18 mouse cellular contexts compared by ENCODE assay signal in the genomic region with DNA sequence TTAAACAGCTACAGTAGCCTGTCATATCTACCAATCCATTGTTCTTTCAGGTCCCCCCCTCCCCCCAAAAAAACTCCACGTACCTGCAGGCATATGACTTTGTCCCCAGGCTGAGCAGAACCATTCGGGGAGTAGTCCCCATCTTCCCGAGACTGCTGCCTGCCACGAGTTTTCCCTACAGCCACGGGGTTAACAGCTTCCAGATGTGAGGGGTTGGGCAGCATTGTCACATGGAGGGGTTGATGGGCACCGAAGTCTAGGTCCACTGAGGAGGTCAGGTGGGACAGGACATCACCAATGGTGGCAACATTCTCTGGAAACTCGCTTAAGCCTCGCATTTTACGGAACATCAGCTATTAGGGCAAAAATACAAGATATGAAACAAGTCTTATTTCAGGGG. TPM values are rescaled to one million over a fixed set of nuclear protein-coding genes. Genes with fewer than 3 reads are reported as not detected.
"Had no signal": no experiment of that assay in that cellular context is flagged by ENCODE, and none has a peak within 500 bp of the region (broad histone marks: within the 10 kb centered on the region; RNA-seq: fewer than 3 reads in every experiment).

No protein-coding gene starts in this region.

- H3K4me2 ChIP-seq: lung, embryonic 14.5 days; midbrain, embryonic 13.5 days; neural tube, embryonic 13.5 days had no signal

- H3K9me3 ChIP-seq: midbrain, embryonic 10.5 days; midbrain, embryonic 13.5 days; neural tube, embryonic 13.5 days had no signal

- H3K27me3 ChIP-seq: midbrain, embryonic 13.5 days; neural tube, embryonic 13.5 days had no signal

- H3K4me3 ChIP-seq: midbrain, embryonic 10.5 days; midbrain, embryonic 13.5 days; myocyte; neural tube, embryonic 13.5 days had no signal

- H3K4me1 ChIP-seq: midbrain, embryonic 10.5 days; midbrain, embryonic 13.5 days; neural tube, embryonic 13.5 days had no signal

- H3K27ac ChIP-seq: liver, embryonic 14.5 days; macrophage; midbrain, embryonic 10.5 days; midbrain, embryonic 13.5 days; neural tube, embryonic 13.5 days had no signal

- H3K9ac ChIP-seq: liver, embryonic 14.5 days; liver, postnatal 0 days; lung, embryonic 14.5 days; midbrain, embryonic 13.5 days; neural tube, embryonic 13.5 days had no signal

- ATAC-seq: liver, postnatal 0 days; lung, postnatal 0 days; midbrain, embryonic 13.5 days; midbrain, embryonic 16.5 days had no signal

- DNase-seq: kidney, adult 9 months; kidney, postnatal 14 days; kidney, postnatal 4 days; left cerebral cortex, postnatal 4 days; liver, postnatal 0 days; lung, embryonic 14.5 days; thymus, adult 2 months; thymus, postnatal 14 days; thymus, postnatal 4 days had no signal

RNA-seq across cellular contexts. Expression of a gene that starts 18.8 kb away (rescaled TPM):
- total RNA-seq: monocyte, adult 5-6 weeks had no signal
